Mouse (Mus musculus) MEL (cell line): ENCODE data around the gene Rnd1. TPM values are rescaled to one million over a fixed set of nuclear protein-coding genes. Genes with fewer than 3 reads are reported as not detected.
A peak's percentile ranks its signal among the peaks of the same experiment; 100 is the strongest.

Experiments
- DNase-seq: peaks from one replicate; pipeline ENCODE4 v3.0.0; 2011; ENCODE audit warnings: low read depth, low spot score
- H3K27ac ChIP-seq: 2 replicates; pipeline ENCODE4 v1.5.1; 2012; ENCODE audit warnings: low read depth, mild to moderate bottlenecking, control low read depth, low read length, moderate library complexity; ENCODE audit not compliant: control insufficient read depth
- H3K27me3 ChIP-seq, 2 experiments: fragments of 150-350 bp in 1 of 2; sonication (generic) in 1 of 2; 2 replicates each; pipeline ENCODE4 v1.6.1; 2012; ENCODE audit warnings: low read length in 2 of 2, mild to moderate bottlenecking in 2 of 2, improper control_type of control experiment in 1 of 2, moderate library complexity in 1 of 2; ENCODE audit not compliant: insufficient read depth in 2 of 2, control insufficient read depth in 1 of 2
- H3K36me3 ChIP-seq, 2 experiments: 2 replicates each; pipeline ENCODE4 v1.6.1; 2012 to 2014; ENCODE audit warnings: low read length in 2 of 2, improper control_type of control experiment in 1 of 2, inconsistent platforms in 1 of 2, mild to moderate bottlenecking in 1 of 2; ENCODE audit not compliant: insufficient read depth in 2 of 2, control insufficient read depth in 1 of 2
- H3K4me1 ChIP-seq, 2 experiments: fragments of 150-350 bp in 1 of 2; sonication (generic) in 1 of 2; 2 replicates each; pipeline ENCODE4 v1.6.1; 2012; ENCODE audit warnings: low read length in 2 of 2, improper control_type of control experiment in 1 of 2, mild to moderate bottlenecking in 1 of 2; ENCODE audit not compliant: insufficient read depth in 2 of 2, control insufficient read depth in 1 of 2
- H3K4me3 ChIP-seq, 2 experiments: fragments of 150-350 bp in 1 of 2; sonication (generic) in 1 of 2; 2 replicates each; pipeline ENCODE4 v1.5.1; 2012; ENCODE audit warnings: low read depth in 2 of 2, low read length in 2 of 2, mild to moderate bottlenecking in 2 of 2, moderate library complexity in 2 of 2, control low read depth in 1 of 2, improper control_type of control experiment in 1 of 2; ENCODE audit not compliant: control insufficient read depth in 1 of 2, insufficient read depth in 1 of 2
- H3K79me2 ChIP-seq: 2 replicates; pipeline ENCODE4 v1.6.1; 2012; ENCODE audit warnings: mild to moderate bottlenecking, low read length, moderate library complexity; ENCODE audit not compliant: control insufficient read depth, poor library complexity, insufficient read depth
- H3K9ac ChIP-seq: 2 replicates; pipeline ENCODE4 v1.6.1; 2012; ENCODE audit warnings: low read depth, mild to moderate bottlenecking, control low read depth, low read length, moderate library complexity; ENCODE audit not compliant: control insufficient read depth, poor library complexity, severe bottlenecking
- H3K9me3 ChIP-seq: fragments of 150-350 bp; sonication (generic); replicated peaks from 2 replicates; pipeline ENCODE4 v1.6.1; 2012; ENCODE audit warnings: mild to moderate bottlenecking, low read length, improper control_type of control experiment, moderate library complexity; ENCODE audit not compliant: insufficient read depth
- BHLHE40 ChIP-seq: IDR thresholded peaks from 2 replicates; pipeline ENCODE4 v1.6.1; 2012; ENCODE audit warnings: low read depth, mild to moderate bottlenecking, inconsistent platforms, low read length, improper control_type of control experiment, borderline replicate concordance
- CHD1 ChIP-seq: IDR thresholded peaks from 2 replicates; pipeline ENCODE4 v1.6.1; 2012; ENCODE audit warnings: low read depth, mild to moderate bottlenecking, inconsistent platforms, low read length, improper control_type of control experiment
- CHD2 ChIP-seq: IDR thresholded peaks from 2 replicates; pipeline ENCODE4 v1.6.1; 2011; ENCODE audit warnings: low read length, improper control_type of control experiment
- E2F4 ChIP-seq: IDR thresholded peaks from 2 replicates; pipeline ENCODE4 v1.6.1; 2011; ENCODE audit warnings: low read depth, low read length, improper control_type of control experiment, borderline replicate concordance
- HCFC1 ChIP-seq: IDR thresholded peaks from 2 replicates; pipeline ENCODE4 v1.6.1; 2012; ENCODE audit warnings: low read depth, mild to moderate bottlenecking, inconsistent platforms, low read length, improper control_type of control experiment, moderate library complexity
- JUND ChIP-seq: IDR thresholded peaks from 2 replicates; pipeline ENCODE4 v1.6.1; 2011; ENCODE audit warnings: low read depth, mild to moderate bottlenecking, improper control_type of control experiment, low read length
- KAT2A ChIP-seq: conservative IDR thresholded peaks from 2 replicates; pipeline ENCODE4 v1.6.1; 2012; ENCODE audit warnings: low read depth, low read length, improper control_type of control experiment, inconsistent platforms
- MAFK ChIP-seq: IDR thresholded peaks from 2 replicates; pipeline ENCODE4 v1.6.1; 2011; ENCODE audit warnings: low read depth, mild to moderate bottlenecking, low read length, improper control_type of control experiment, borderline replicate concordance
- MEF2A ChIP-seq: IDR thresholded peaks from 2 replicates; pipeline ENCODE4 v1.6.1; 2014; ENCODE audit warnings: low read depth, mild to moderate bottlenecking, inconsistent platforms, low read length, improper control_type of control experiment; ENCODE audit not compliant: poor library complexity, insufficient replicate concordance, severe bottlenecking; ENCODE audit errors: extremely low read depth
- MXI1 ChIP-seq: IDR thresholded peaks from 2 replicates; pipeline ENCODE4 v1.6.1; 2011; ENCODE audit warnings: mild to moderate bottlenecking, low read depth, low read length, improper control_type of control experiment
- MYB ChIP-seq: IDR thresholded peaks from 2 replicates; pipeline ENCODE4 v1.6.1; 2011; ENCODE audit warnings: mild to moderate bottlenecking, low read depth, low read length, improper control_type of control experiment
- NRF1 ChIP-seq: IDR thresholded peaks from 2 replicates; pipeline ENCODE4 v1.6.1; 2014; ENCODE audit warnings: low read depth, mild to moderate bottlenecking, inconsistent platforms, low read length, improper control_type of control experiment, moderate library complexity; ENCODE audit not compliant: poor library complexity, insufficient read depth, severe bottlenecking
- POLR2A ChIP-seq, 2 experiments: IDR thresholded peaks; 2 replicates each; pipeline ENCODE4 v1.6.1; 2011 to 2012; ENCODE audit warnings: low read length in 2 of 2, mild to moderate bottlenecking in 2 of 2, control low read depth in 1 of 2, improper control_type of control experiment in 1 of 2, low read depth in 1 of 2, moderate library complexity in 1 of 2; ENCODE audit not compliant: control insufficient read depth in 1 of 2, insufficient read depth in 1 of 2, poor library complexity in 1 of 2
- POLR2AphosphoS2 ChIP-seq: IDR thresholded peaks from 2 replicates; pipeline ENCODE4 v1.6.1; 2011; ENCODE audit warnings: low read length, improper control_type of control experiment
- RCOR1 ChIP-seq: IDR thresholded peaks from 2 replicates; pipeline ENCODE4 v1.6.1; 2012; ENCODE audit warnings: low read depth, mild to moderate bottlenecking, inconsistent platforms, low read length, improper control_type of control experiment
- SIN3A ChIP-seq: IDR thresholded peaks from 2 replicates; pipeline ENCODE4 v1.6.1; 2012; ENCODE audit warnings: low read length, improper control_type of control experiment, inconsistent platforms
- TBP ChIP-seq: IDR thresholded peaks from 2 replicates; pipeline ENCODE4 v1.8.0; 2011; ENCODE audit warnings: low read depth, low read length, improper control_type of control experiment
- UBTF ChIP-seq: IDR thresholded peaks from 2 replicates; pipeline ENCODE4 v1.6.1; 2012; ENCODE audit warnings: low read depth, mild to moderate bottlenecking, inconsistent platforms, low read length, improper control_type of control experiment, moderate library complexity, borderline replicate concordance; ENCODE audit not compliant: insufficient read depth
- USF2 ChIP-seq, 2 experiments: IDR thresholded peaks; 2 replicates each; pipeline ENCODE4 v1.6.1; 2011 to 2012; ENCODE audit warnings: improper control_type of control experiment in 2 of 2, low read length in 2 of 2, borderline replicate concordance in 1 of 2, inconsistent platforms in 1 of 2, low read depth in 1 of 2, mild to moderate bottlenecking in 1 of 2; ENCODE audit not compliant: insufficient read depth in 1 of 2
- ZMIZ1 ChIP-seq: IDR thresholded peaks from 2 replicates; pipeline ENCODE4 v1.6.1; 2012; ENCODE audit warnings: low read depth, mild to moderate bottlenecking, inconsistent platforms, low read length, improper control_type of control experiment, moderate library complexity
- polyA plus RNA-seq, 2 experiments: library from polyadenylated mRNA; stranded (reverse) in 1 of 2; unstranded in 1 of 2; fragments of >175 nt in 1 of 2; fragments of >200 nt in 1 of 2; gene quantifications; 2 replicates each; pipeline versions ENCODE4 v1.2.1 to v1.2.4; 2012; ENCODE audit warnings: low replicate concordance in 2 of 2, low read depth in 1 of 2; ENCODE audit not compliant: insufficient read length in 2 of 2, insufficient read depth in 1 of 2, missing spikeins in 1 of 2
- total RNA-seq: library from RNA; depleted of rRNA; stranded (reverse); fragments of 300-350 nt; gene quantifications from 2 replicates; pipeline ENCODE4 v1.2.3, GENCODE M21; 2012

Gene Rnd1
- total and polyA plus RNA-seq, 3 experiments = 5.5 to 6.0 TPM; not detected in 1

- TF ChIP-seq E2F4 = no peak
- no peak for TF ChIP-seq KAT2A
- TF ChIP-seq BHLHE40 = no peak
- no peak for TF ChIP-seq POLR2A (IDR thresholded peaks at IDR 0.05; ENCODE audit: control insufficient read depth in 1 of 2, insufficient read depth in 1 of 2, low read depth in 1 of 2, low read length in 2 of 2, poor library complexity in 1 of 2)
- no peak for TF ChIP-seq TBP
- TF ChIP-seq SIN3A = 0 out of 2 replicates have a peak, but pooled peaks have one; percentile 3
- TF ChIP-seq ZMIZ1 = no peak
- no peak for TF ChIP-seq POLR2AphosphoS2
- TF ChIP-seq UBTF = no peak
- TF ChIP-seq MAFK = no peak
- no peak for TF ChIP-seq CHD1
- no peak for TF ChIP-seq JUND
- TF ChIP-seq MEF2A = no peak
- TF ChIP-seq RCOR1 = no peak
- TF ChIP-seq NRF1 = no peak
- peak; percentile 24 for TF ChIP-seq MXI1
- no peak for TF ChIP-seq USF2 (IDR thresholded peaks at IDR 0.05; ENCODE audit: borderline replicate concordance in 1 of 2, insufficient read depth in 1 of 2, low read depth in 1 of 2, low read length in 2 of 2)
- TF ChIP-seq, all 39 proteins: peak for 5
Observed at GRCm38 (mm10) chr15:98616362-98617175, 60.7 kb downstream of the Rnd1 start (continued).

- H3K9me3 ChIP-seq = no peaks in the 10 kb centered on the region
- H3K36me3 ChIP-seq = peaks cover 0 to 3% of the 10 kb centered on the region in 2 experiments; a peak in 1 of 4 replicates
- DNase-seq = no peak
- peaks cover 0 to 16% of the 10 kb centered on the region in 2 experiments; a peak in 3 of 4 replicates for H3K4me1 ChIP-seq
- TF ChIP-seq TBP = no peak
- TF ChIP-seq MXI1 = no peak
- TF ChIP-seq MYB = no peak
- no peak for TF ChIP-seq CHD2
- no peak for TF ChIP-seq HCFC1
- TF ChIP-seq NRF1 = no peak
- H3K27ac ChIP-seq = no peak overlapping the region
- no peak overlapping the region for H3K9ac ChIP-seq
- H3K79me2 ChIP-seq = no peaks in the 10 kb centered on the region
- peaks cover 5 to 7% of the 10 kb centered on the region in 2 experiments; a peak in 2 of 4 replicates for H3K27me3 ChIP-seq
- no peak overlapping the region for H3K4me3 ChIP-seq
Observed at GRCm38 (mm10) chr15:98615751-98616150, 61.5 kb downstream of the Rnd1 start.
